Mouse (Mus musculus): ENCODE measurements around the gene Lrrc32. TPM values are rescaled to one million over a fixed set of nuclear protein-coding genes. Genes with fewer than 3 reads are reported as not detected.

Gene Lrrc32
- polyA plus RNA-seq, 1 experiment = 0.01 TPM

GRCm38 (mm10) chr7:98524401-98524800 lies 35.3 kb downstream of the Lrrc32 start:
- no peak overlapping the region for H3K4me3 ChIP-seq (ENCODE audit: insufficient read depth, poor library complexity, severe bottlenecking)
- H3ac ChIP-seq (ENCODE audit: control insufficient read depth, insufficient read length, low read depth) = no peak overlapping the region
- H3K79me3 ChIP-seq (ENCODE audit: low read depth) = no peaks in the 10 kb centered on the region
- no peaks in the 10 kb centered on the region for H3K79me2 ChIP-seq (ENCODE audit: control insufficient read depth, insufficient read depth)
- TF ChIP-seq MYOD1 (IDR thresholded peaks at IDR 0.05; ENCODE audit: control insufficient read depth, insufficient read length, low read depth) (no peak), MAX (IDR thresholded peaks at IDR 0.05) (no peak), USF1 (IDR thresholded peaks at IDR 0.05; ENCODE audit: low read depth) (no peak), MYOG (IDR thresholded peaks at IDR 0.05; ENCODE audit: control insufficient read depth, extremely low read depth, insufficient read length) (no peak)
- no peaks in the 10 kb centered on the region for H3K27me3 ChIP-seq (ENCODE audit: control insufficient read depth, insufficient read depth, insufficient read length)
- no peaks in the 10 kb centered on the region for H3K36me3 ChIP-seq (ENCODE audit: control insufficient read depth, insufficient read depth)

GRCm38 (mm10) chr7:98524869-98525699 lies 36.0 kb downstream of the Lrrc32 start:
- Histone ChIP-seq H3K36me3 (ENCODE audit: control insufficient read depth, insufficient read depth) (no peaks in the 10 kb centered on the region), H3K27me3 (ENCODE audit: control insufficient read depth, insufficient read depth, insufficient read length) (no peaks in the 10 kb centered on the region), H3K79me2 (ENCODE audit: control insufficient read depth, insufficient read depth) (no peaks in the 10 kb centered on the region), H3K4me3 (ENCODE audit: insufficient read depth, poor library complexity, severe bottlenecking) (no peak overlapping the region), H3K79me3 (ENCODE audit: low read depth) (no peaks in the 10 kb centered on the region), H3ac (ENCODE audit: control insufficient read depth, insufficient read length, low read depth) (no peak overlapping the region)
- no peak for TF ChIP-seq FOSL1 (IDR thresholded peaks at IDR 0.05; ENCODE audit: insufficient read depth, low read length, poor library complexity, severe bottlenecking)
- no peak for TF ChIP-seq CEBPB (IDR thresholded peaks at IDR 0.05; ENCODE audit: low read depth)
- no peak for TF ChIP-seq MYOD1 (IDR thresholded peaks at IDR 0.05; ENCODE audit: control insufficient read depth, insufficient read length, low read depth)
- TF ChIP-seq MYOG (IDR thresholded peaks at IDR 0.05; ENCODE audit: control insufficient read depth, extremely low read depth, insufficient read length) = no peak

- Histone ChIP-seq H3ac (ENCODE audit: control insufficient read depth, insufficient read length, low read depth) (no peak overlapping the region), H3K4me3 (ENCODE audit: insufficient read depth, poor library complexity, severe bottlenecking) (no peak overlapping the region), H3K79me3 (ENCODE audit: low read depth) (no peaks in the 10 kb centered on the region), H3K79me2 (ENCODE audit: control insufficient read depth, insufficient read depth) (no peaks in the 10 kb centered on the region), H3K36me3 (ENCODE audit: control insufficient read depth, insufficient read depth) (no peaks in the 10 kb centered on the region), H3K27me3 (ENCODE audit: control insufficient read depth, insufficient read depth, insufficient read length) (no peaks in the 10 kb centered on the region)
- no peak for TF ChIP-seq CEBPB (IDR thresholded peaks at IDR 0.05; ENCODE audit: low read depth)
- TF ChIP-seq MYOG (IDR thresholded peaks at IDR 0.05; ENCODE audit: control insufficient read depth, extremely low read depth, insufficient read length) = no peak
- no peak for TF ChIP-seq FOSL1 (IDR thresholded peaks at IDR 0.05; ENCODE audit: insufficient read depth, low read length, poor library complexity, severe bottlenecking)
- TF ChIP-seq MYOD1 (IDR thresholded peaks at IDR 0.05; ENCODE audit: control insufficient read depth, insufficient read length, low read depth) = no peak
- TF ChIP-seq MAX (IDR thresholded peaks at IDR 0.05) = no peak
- no peak for TF ChIP-seq USF1 (IDR thresholded peaks at IDR 0.05; ENCODE audit: low read depth)
- TF ChIP-seq CTCF (IDR thresholded peaks at IDR 0.05; ENCODE audit: control insufficient read depth, insufficient read depth, insufficient read length) = no peak
Observed at GRCm38 (mm10) chr7:98527085-98527484, 38.0 kb downstream of the Lrrc32 start.

GRCm38 (mm10) chr7:98531612-98532011 lies 42.5 kb downstream of the Lrrc32 start:
- Histone ChIP-seq H3K36me3 (ENCODE audit: control insufficient read depth, insufficient read depth) (no peaks in the 10 kb centered on the region), H3K79me2 (ENCODE audit: control insufficient read depth, insufficient read depth) (no peaks in the 10 kb centered on the region), H3K27me3 (ENCODE audit: control insufficient read depth, insufficient read depth, insufficient read length) (no peaks in the 10 kb centered on the region), H3K4me3 (ENCODE audit: insufficient read depth, poor library complexity, severe bottlenecking) (no peak overlapping the region), H3ac (ENCODE audit: control insufficient read depth, insufficient read length, low read depth) (no peak overlapping the region), H3K79me3 (ENCODE audit: low read depth) (no peaks in the 10 kb centered on the region)
- no peak for TF ChIP-seq CEBPB (IDR thresholded peaks at IDR 0.05; ENCODE audit: low read depth)
- no peak for TF ChIP-seq MYOG (IDR thresholded peaks at IDR 0.05; ENCODE audit: control insufficient read depth, extremely low read depth, insufficient read length)
- no peak for TF ChIP-seq FOSL1 (IDR thresholded peaks at IDR 0.05; ENCODE audit: insufficient read depth, low read length, poor library complexity, severe bottlenecking)
- TF ChIP-seq MAX (IDR thresholded peaks at IDR 0.05) = no peak
- TF ChIP-seq USF1 (IDR thresholded peaks at IDR 0.05; ENCODE audit: low read depth) = no peak
- no peak for TF ChIP-seq CTCF (IDR thresholded peaks at IDR 0.05; ENCODE audit: control insufficient read depth, insufficient read depth, insufficient read length)
- TF ChIP-seq MYOD1 (IDR thresholded peaks at IDR 0.05; ENCODE audit: control insufficient read depth, insufficient read length, low read depth) = no peak

GRCm38 (mm10) chr7:98532981-98533380 lies 43.9 kb downstream of the Lrrc32 start:
- no peak overlapping the region for H3K4me3 ChIP-seq (ENCODE audit: insufficient read depth, poor library complexity, severe bottlenecking)
- H3K79me3 ChIP-seq (ENCODE audit: low read depth) = no peaks in the 10 kb centered on the region
- H3K79me2 ChIP-seq (ENCODE audit: control insufficient read depth, insufficient read depth) = no peaks in the 10 kb centered on the region
- H3K27me3 ChIP-seq (ENCODE audit: control insufficient read depth, insufficient read depth, insufficient read length) = no peaks in the 10 kb centered on the region
- no peaks in the 10 kb centered on the region for H3K36me3 ChIP-seq (ENCODE audit: control insufficient read depth, insufficient read depth)
- no peak overlapping the region for H3ac ChIP-seq (ENCODE audit: control insufficient read depth, insufficient read length, low read depth)
- TF ChIP-seq CTCF (IDR thresholded peaks at IDR 0.05; ENCODE audit: control insufficient read depth, insufficient read depth, insufficient read length) (no peak), USF1 (IDR thresholded peaks at IDR 0.05; ENCODE audit: low read depth) (no peak)

GRCm38 (mm10) chr7:98534432-98534855 lies 45.4 kb downstream of the Lrrc32 start:
- no peak overlapping the region for H3K4me3 ChIP-seq (ENCODE audit: insufficient read depth, poor library complexity, severe bottlenecking)
- H3K79me3 ChIP-seq (ENCODE audit: low read depth) = no peaks in the 10 kb centered on the region
- no peaks in the 10 kb centered on the region for H3K79me2 ChIP-seq (ENCODE audit: control insufficient read depth, insufficient read depth)
- H3K27me3 ChIP-seq (ENCODE audit: control insufficient read depth, insufficient read depth, insufficient read length) = no peaks in the 10 kb centered on the region
- no peak for TF ChIP-seq MYOD1 (IDR thresholded peaks at IDR 0.05; ENCODE audit: control insufficient read depth, insufficient read length, low read depth)
- no peak for TF ChIP-seq FOSL1 (IDR thresholded peaks at IDR 0.05; ENCODE audit: insufficient read depth, low read length, poor library complexity, severe bottlenecking)
- TF ChIP-seq CTCF (IDR thresholded peaks at IDR 0.05; ENCODE audit: control insufficient read depth, insufficient read depth, insufficient read length) = no peak
- TF ChIP-seq MYOG (IDR thresholded peaks at IDR 0.05; ENCODE audit: control insufficient read depth, extremely low read depth, insufficient read length) = no peak
- no peak for TF ChIP-seq MAX (IDR thresholded peaks at IDR 0.05)
- no peak for TF ChIP-seq USF1 (IDR thresholded peaks at IDR 0.05; ENCODE audit: low read depth)
- no peak for TF ChIP-seq CEBPB (IDR thresholded peaks at IDR 0.05; ENCODE audit: low read depth)
- H3K36me3 ChIP-seq (ENCODE audit: control insufficient read depth, insufficient read depth) = no peaks in the 10 kb centered on the region
- no peak overlapping the region for H3ac ChIP-seq (ENCODE audit: control insufficient read depth, insufficient read length, low read depth)

Measured in C2C12 (cell line).